Mouse (Mus musculus): ENCODE results near the gene Zfp850. TPM values are rescaled to one million over a fixed set of nuclear protein-coding genes. Genes with fewer than 3 reads are reported as not detected.

The Zfp850 gene
- total and polyA plus RNA-seq, 3 experiments, result 8.9 to 16.7 (median 13.7) TPM

- in situ Hi-C loops (cut with MboI; ENCODE audit: low pct_ligation_motif_present, low pct_unique_long_range_greater_than_20kb, low sequenced_read_pairs), result loop anchor here (10.0 kb wide), 1 partner anchor 115 kb away; the partner anchor contains the start of gene Fbl
- DNase-seq (ENCODE audit: extremely low read depth), result peak; percentile 98
- dilution Hi-C loops (cut with MboI; ENCODE audit: extremely low pct_ligation_motif_present, extremely low pct_unique_long_range_greater_than_20kb, low sequenced_read_pairs), result no loop called here
- TF ChIP-seq ZC3H11A (IDR thresholded peaks at IDR 0.05; ENCODE audit: low read depth, low read length) (no peak), HCFC1 (IDR thresholded peaks at IDR 0.05; ENCODE audit: low read depth, low read length) (peak; percentile 100), POLR2A (IDR thresholded peaks at IDR 0.05; ENCODE audit: low read depth, low read length) (peak; percentile 88), E2F4 (IDR thresholded peaks at IDR 0.05; ENCODE audit: insufficient replicate concordance, low read depth, low read length) (peak; percentile 99), IRF4 (IDR thresholded peaks at IDR 0.05; ENCODE audit: low read depth, low read length) (no peak; the same call in 1 of the 2 replicates), MYC (IDR thresholded peaks at IDR 0.05; ENCODE audit: low read depth, low read length) (0 out of 2 replicates have a peak, but pooled peaks have one; percentile 23), RAD21 (IDR thresholded peaks at IDR 0.05; ENCODE audit: low read depth, low read length) (peak; percentile 78), CHD1 (IDR thresholded peaks at IDR 0.05; ENCODE audit: low read depth, low read length) (no peak), UBTF (IDR thresholded peaks at IDR 0.05; ENCODE audit: low read depth, low read length) (no peak), CHD2 (IDR thresholded peaks at IDR 0.05; ENCODE audit: low read length) (peak; percentile 23; the same call in 1 of the 2 replicates), ZNF384 (IDR thresholded peaks at IDR 0.05; ENCODE audit: low read depth, low read length) (no peak; the same call in 1 of the 2 replicates), SIN3A (IDR thresholded peaks at IDR 0.05; ENCODE audit: low read length) (peak; percentile 95), ELF1 (IDR thresholded peaks at IDR 0.05; ENCODE audit: low read depth, low read length) (peak; percentile 93), PAX5 (IDR thresholded peaks at IDR 0.05; ENCODE audit: low read length) (no peak), ZMIZ1 (IDR thresholded peaks at IDR 0.05; ENCODE audit: low read depth, low read length) (no peak), USF1 (IDR thresholded peaks at IDR 0.05; ENCODE audit: low read depth, low read length) (no peak), TBP (conservative IDR thresholded peaks at IDR 0.05; ENCODE audit: low read depth, low read length) (0 out of 2 replicates have a peak, but pooled peaks have one; percentile 19), GABPA (IDR thresholded peaks at IDR 0.05; ENCODE audit: insufficient replicate concordance, low read depth, low read length) (peak; percentile 63; the same call in 1 of the 2 replicates), MXI1 (IDR thresholded peaks at IDR 0.05; ENCODE audit: low read depth, low read length) (peak; percentile 64), POLR2AphosphoS2 (IDR thresholded peaks at IDR 0.05; ENCODE audit: low read depth, low read length) (peak; percentile 81; the same call in 1 of the 2 replicates), MAFK (IDR thresholded peaks at IDR 0.05; ENCODE audit: insufficient replicate concordance, low read length) (no peak; the same call in 1 of the 2 replicates), NELFE (IDR thresholded peaks at IDR 0.05; ENCODE audit: low read depth, low read length) (peak; percentile 90), SMC3 (IDR thresholded peaks at IDR 0.05; ENCODE audit: low read depth, low read length) (peak; percentile 48), BHLHE40 (IDR thresholded peaks at IDR 0.05; ENCODE audit: low read depth, low read length) (no peak), CTCF (conservative IDR thresholded peaks at IDR 0.05 in 1 of 2, IDR thresholded peaks at IDR 0.05 in 1 of 2; ENCODE audit: low read depth in 2 of 2, low read length in 2 of 2) (peak; percentile 18 to 94; a peak in 2 of 4 replicates), NRF1 (IDR thresholded peaks at IDR 0.05; ENCODE audit: low read depth, low read length) (peak; percentile 99), TCF12 (IDR thresholded peaks at IDR 0.05; ENCODE audit: low read depth, low read length) (peak; percentile 43; the same call in 1 of the 2 replicates), KAT2A (IDR thresholded peaks at IDR 0.05; ENCODE audit: insufficient replicate concordance, low read length) (peak; percentile 98), USF2 (conservative IDR thresholded peaks at IDR 0.05; ENCODE audit: low read depth, low read length) (no peak)
- Histone ChIP-seq H3K27ac (ENCODE audit: insufficient read depth, low read depth) (no peak within 1 kb of the TSS), H3K9me3 (replicated peaks; ENCODE audit: low read length) (no peaks in the 10 kb centered on the region), H3K4me3 (replicated peaks in 1 of 3; ENCODE audit: low read depth in 2 of 3, low read length in 2 of 3, poor library complexity in 1 of 3) (peak within 1 kb of the TSS; percentile 86 to 98 (median 87)), H3K4me2 (ENCODE audit: insufficient read depth, low read depth, poor library complexity, severe bottlenecking) (peak within 1 kb of the TSS; percentile 83), H3K27me3 (replicated peaks) (peaks cover 18% of the 10 kb centered on the region), H3K79me2 (replicated peaks; ENCODE audit: control insufficient read depth, extremely low read depth, insufficient read depth, poor library complexity, severe bottlenecking) (peaks cover 26% of the 10 kb centered on the region), H3K4me1 (ENCODE audit: control insufficient read depth in 1 of 2, insufficient read depth in 2 of 2) (peaks cover 7 to 16% of the 10 kb centered on the region in 2 experiments), H3K36me3 (replicated peaks in 1 of 2; ENCODE audit: control insufficient read depth in 1 of 2, insufficient read depth in 1 of 2, low read length in 1 of 2) (peaks cover 39 to 41% of the 10 kb centered on the region in 2 experiments), H3K9ac (ENCODE audit: insufficient read depth, low read depth) (peak within 1 kb of the TSS; percentile 96)
These were observed 35.8 kb upstream of the Zfp850 start, which contains the start of gene Psmc4 for GRCm38 (mm10) chr7:28049476-28050409. Gene Psmc4, minus strand, starts transcription at chr7:28050101.
